Mouse (Mus musculus) inflammation-experienced regulatory T-cells, adult 6 months (primary cell): ENCODE results near the gene Gm28308. TPM values are rescaled to one million over a fixed set of nuclear protein-coding genes. Genes with fewer than 3 reads are reported as not detected.

Experiments used
- ATAC-seq: one replicate; pipeline ENCODE4 v1.8.0; 2017
- polyA plus RNA-seq, 3 experiments: library from polyadenylated mRNA; unstranded; fragments of 100-300 nt; shearing (Covaris generic); gene quantifications; one replicate each; pipeline ENCODE4 v1.2.1; 2017

Gm28308 gene
- polyA plus RNA-seq, 3 experiments from 2014 or later = not detected

- no peak for ATAC-seq
These were observed 47.4 kb downstream of the Gm28308 start for GRCm38 (mm10) chr6:52165441-52166370.

GRCm38 (mm10) chr6:52164626-52165440 is 48.3 kb downstream of the Gm28308 start, which contains the start of gene Hoxa2:
TSS of gene Hoxa2 (minus strand) at chr6:52164831.
- ATAC-seq = no peak

- ATAC-seq = no peak
These were observed 49.0 kb downstream of the Gm28308 start for GRCm38 (mm10) chr6:52164051-52164625.

- ATAC-seq = no peak
These were observed 49.6 kb downstream of the Gm28308 start for GRCm38 (mm10) chr6:52163366-52164031.

DNA sequence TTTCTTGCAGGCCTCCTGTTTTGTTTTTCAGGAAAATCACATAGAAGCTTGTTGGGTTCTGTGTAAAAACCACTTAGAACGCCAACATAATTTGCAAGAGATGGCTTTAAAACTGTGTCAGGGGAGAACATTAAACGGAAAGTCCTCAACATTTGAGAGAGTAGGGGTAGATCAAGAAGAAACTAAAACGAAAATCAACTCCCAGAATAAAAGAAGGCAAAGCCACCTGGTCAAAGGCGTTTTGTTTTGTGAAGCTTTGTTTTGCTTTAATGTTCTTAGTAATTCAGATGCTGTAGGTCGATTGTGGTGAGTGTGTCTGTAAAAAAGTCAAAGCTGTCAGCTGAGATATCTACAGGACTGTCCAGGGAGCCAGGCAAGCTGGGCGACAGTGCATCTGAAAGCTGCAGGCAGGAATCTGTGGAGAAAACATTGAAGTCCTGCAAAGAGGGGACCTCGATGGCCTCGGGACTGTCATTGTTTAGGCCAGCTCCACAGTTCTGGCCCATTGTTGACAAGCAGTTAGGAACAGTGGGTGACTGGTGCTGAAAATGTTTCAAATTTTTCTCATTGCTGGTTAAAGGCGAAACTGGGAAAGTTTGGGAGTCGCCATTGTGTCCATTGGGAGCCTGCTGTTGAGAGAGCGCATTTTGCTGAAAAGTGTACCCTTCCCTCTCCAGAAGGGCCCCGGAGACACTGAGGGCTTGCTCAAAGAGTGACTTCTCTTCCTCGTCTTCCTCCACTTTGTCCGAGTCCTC is 50.4 kb downstream of the Gm28308 start:
- ATAC-seq = no peak

- no peak for ATAC-seq
These were observed 51.1 kb downstream of the Gm28308 start for GRCm38 (mm10) chr6:52162093-52162380.

DNA sequence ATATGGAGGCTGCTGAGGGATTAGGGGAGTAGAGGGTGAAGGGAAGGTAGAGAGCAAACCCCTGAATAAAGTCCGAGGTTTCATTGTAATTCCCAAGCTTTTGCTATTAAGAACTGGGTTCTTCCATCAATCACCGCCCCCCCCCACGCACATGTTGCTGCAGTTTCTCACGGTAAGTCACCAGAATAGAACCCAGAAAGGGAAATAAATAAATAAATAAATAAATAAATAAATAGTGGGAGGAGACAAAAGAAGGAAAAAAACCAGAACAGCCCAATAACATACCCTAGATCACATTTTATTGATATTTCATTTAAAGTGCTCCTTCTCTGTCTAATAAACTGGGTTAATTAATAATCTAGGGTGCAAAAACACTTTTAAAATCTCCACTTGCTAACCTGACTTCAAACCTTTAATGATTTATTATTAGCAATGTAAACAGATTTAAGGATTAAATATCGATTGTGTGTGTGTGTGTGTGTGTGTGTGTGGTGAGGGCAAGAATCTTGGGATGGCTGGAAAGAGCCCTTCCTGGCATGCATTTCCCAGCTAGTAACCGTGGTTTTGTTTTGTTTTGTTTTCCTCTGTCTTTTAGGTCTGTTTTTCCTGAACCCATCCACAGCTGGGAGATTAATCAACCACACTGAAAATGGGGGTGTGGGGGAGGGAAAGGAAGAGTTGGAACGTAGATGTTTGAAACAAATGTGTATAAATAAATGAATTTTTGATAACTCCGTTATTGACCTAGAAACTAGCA is 51.6 kb downstream of the Gm28308 start:
- ATAC-seq = no peak

GRCm38 (mm10) chr6:52160511-52161335 is 52.4 kb downstream of the Gm28308 start:
- no peak for ATAC-seq

DNA sequence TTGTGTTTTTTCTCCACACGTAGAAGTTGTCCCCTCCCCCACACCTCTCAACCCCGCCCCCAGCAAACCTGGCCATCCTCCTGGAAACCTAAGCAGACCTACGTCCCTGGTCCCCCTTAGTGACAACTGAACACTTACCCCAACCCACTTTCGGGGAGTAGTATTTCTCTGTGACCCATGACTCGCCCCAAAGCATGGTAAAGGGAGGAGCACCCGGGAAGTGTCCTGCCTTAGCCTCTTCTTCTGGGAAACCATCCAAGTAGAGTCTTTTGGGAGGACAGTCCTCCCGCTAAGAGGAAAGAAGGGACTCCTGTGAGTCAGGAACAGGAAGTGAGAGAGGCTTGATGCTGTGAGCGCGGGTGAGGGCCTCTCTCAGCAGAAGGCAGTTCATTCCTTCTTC is 53.2 kb downstream of the Gm28308 start:
- ATAC-seq = no peak

DNA sequence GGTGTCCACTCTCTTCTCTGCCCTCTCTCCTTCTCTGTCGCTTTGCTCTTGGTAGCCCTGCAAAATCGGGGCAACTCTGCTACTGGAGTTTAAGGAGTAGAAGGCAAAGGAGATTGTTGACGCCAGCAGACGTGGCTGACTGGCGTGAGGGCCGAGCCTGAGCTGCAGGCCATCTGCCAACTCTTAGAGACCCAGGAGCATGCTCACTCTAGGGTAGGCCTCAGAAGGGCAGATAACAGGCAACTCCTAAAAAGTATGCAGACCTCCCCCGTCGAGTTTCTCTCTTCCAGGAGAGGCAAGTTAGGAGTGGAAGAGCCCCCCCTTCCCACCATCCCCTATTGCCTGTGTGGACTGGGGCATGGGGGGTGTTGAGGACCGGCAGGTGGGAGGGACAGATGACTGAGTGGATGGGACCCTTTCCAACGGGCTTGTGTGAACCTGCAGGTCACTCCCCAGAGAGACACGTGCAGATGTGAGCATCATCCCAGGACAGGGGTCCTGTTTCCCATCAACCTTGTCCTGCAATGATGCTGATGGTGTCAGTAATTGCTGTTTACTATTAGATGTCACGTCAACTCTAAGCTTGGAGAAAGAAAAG is 53.9 kb downstream of the Gm28308 start:
- ATAC-seq = no peak

DNA sequence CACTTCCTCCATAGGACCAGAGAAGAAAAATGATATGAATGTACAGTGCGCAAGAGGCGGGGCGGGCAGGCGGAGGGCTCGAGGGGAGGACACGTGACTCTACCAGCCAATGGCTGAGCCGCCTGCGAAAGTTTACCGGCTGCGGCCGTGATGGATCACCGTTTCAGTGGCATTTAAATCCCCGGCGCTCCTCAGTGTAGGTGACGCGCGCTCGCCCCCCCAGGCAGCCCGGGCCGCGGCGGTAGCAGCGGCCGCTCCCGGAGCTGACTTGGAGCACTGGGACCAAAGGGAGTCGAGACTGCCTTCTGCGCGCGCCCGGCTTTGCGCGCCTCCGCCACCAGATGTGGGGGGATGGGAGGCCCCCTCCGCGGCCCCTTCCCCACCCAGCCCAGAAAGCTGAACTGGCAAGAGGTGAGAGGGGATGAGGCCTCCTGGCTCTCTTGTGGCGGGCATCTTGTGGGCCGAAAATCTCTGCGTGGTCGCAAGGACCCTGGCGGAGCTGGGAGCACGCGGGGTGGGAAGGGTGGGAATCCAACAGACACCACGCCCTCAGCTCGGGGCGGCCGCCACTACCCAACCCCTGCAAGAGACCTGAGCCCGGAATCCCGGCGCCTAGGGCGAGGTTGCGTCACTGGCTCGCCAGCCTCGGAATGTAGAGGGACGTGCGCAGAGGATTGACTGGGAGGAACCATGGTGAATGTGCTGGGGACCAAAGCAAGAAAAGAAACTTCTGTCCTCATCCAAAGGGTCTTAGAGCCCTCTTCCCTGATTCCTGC is 54.7 kb downstream of the Gm28308 start, which contains the start of gene Hoxa1:
Gene Hoxa1 (minus strand): TSS at position 42 of the 776 bp plus-strand sequence.
- ATAC-seq = peak; percentile 76

- no peak for ATAC-seq
These were observed 55.5 kb downstream of the Gm28308 start for GRCm38 (mm10) chr6:52157466-52158275.

DNA sequence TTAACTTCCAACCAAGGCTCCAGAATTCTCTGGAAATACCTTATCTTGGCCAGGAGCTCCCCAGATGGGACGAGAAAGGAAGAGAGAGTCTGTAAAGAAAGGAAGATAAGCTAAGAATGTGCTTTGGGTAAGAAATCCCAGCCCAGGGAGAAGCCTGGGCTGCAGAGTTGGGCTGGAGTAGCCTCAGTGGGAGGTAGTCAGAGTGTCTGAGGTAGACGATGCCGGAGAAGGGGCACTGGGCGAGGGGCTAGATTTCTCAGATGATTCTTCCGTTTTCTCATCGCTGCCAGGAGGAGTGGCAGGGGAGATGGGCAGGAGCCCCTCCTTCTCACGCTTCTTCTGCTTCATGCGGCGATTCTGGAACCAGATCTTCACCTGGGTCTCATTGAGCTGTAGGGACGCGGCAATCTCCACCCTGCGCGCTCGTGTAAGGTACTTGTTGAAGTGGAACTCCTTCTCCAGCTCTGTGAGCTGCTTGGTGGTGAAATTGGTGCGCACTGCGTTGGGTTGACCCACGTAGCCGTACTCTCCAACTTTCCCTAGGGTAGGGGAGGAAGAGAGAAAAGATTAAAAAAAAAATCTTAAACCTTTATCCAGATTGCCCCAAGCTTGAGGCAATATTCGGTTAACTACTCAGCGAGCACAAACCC is 56.5 kb downstream of the Gm28308 start:
- no peak for ATAC-seq

DNA sequence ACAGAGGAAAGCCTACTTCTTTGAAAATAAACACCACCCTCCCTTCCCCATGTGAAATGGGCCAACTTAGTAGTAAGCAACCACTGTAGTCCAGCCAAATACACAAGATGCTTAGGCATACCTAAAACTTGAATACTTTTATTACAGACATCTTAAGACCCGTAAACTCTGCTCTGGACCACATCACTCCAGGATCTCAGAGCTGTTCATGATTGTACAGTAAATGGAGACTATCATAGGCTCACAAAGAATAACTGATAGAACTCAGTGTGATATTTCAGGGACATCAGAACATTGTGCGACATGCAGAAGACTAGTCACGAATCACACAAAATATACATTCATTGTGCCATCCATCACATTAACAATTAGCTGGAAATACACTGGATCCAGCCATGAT is 57.7 kb downstream of the Gm28308 start:
- ATAC-seq = no peak

- no peak for ATAC-seq
These were observed 59.1 kb downstream of the Gm28308 start for GRCm38 (mm10) chr6:52154044-52154443.

DNA sequence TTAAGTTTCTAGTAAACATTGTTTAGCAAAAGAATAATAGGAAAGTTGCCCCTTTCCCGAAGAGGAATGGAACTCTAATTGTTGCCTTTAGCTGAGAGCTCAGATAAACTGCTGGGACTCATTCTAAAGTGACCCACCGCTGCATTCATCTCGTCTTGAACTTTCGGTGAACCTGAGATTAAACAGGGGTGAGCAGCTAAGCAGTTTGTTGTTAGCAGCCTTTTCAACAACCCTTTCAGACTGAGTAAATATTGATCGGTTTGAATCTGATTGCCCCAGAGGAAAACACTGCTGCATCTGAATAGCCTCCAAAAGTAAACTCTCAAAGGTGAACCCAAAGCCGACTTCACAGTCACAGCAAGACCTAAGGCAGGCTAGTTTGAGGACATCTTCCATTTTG is 59.9 kb downstream of the Gm28308 start:
- ATAC-seq = no peak
